Mouse (Mus musculus) cerebellum, adult 11-12 months (tissue): ENCODE results near the gene Slc22a18.
"Not testable (repeated sequence)": the region's sequence is repeated elsewhere in the genome, so short reads cannot be mapped to it uniquely, and the experiment has no call there.

Experiments used
- DNase-seq: peaks from one replicate; pipeline ENCODE4 v3.0.0; 2022

The Slc22a18 gene

GRCm38 (mm10) chr7:143505411-143505810 lies 31.9 kb downstream of the Slc22a18 start:
- no peak for DNase-seq

DNA sequence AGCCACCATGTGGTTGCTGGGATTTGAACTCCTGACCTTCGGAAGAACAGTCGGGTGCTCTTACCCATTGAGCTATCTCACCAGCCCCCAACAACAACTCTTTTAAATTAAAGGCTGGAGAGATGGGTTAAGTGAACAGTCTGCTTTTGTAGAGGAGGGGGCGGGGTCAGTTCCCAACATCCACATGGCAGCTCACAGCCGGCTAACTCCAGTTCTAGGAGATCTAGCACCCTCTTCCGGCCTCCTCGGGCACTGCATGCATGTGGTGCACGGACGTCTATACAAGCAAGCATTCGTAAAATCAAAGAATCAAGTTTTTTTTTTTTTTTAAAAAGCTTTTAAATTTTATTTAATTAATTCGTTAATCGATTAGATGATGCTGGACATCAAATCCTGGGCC lies 32.3 kb downstream of the Slc22a18 start:
- DNase-seq, result peak; percentile 14

DNA sequence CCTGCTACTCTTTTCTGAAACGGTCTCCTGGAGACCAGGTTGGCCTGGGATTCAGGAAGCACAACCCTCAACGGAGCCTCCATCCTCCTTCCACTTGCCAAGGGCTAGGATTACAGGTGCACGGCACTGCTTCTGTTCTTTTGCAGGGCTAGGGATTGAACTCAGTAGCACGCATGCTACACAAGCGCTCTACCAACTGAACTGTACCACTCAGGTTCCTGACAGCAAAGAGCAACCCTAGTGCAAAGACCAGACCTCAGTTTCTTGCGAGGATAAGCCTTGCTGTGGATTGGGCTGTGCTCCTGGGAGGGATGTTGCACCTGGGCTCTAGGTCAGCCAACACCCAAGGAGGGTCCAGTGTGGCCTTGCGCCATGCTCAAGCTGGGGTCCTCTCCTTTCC lies 32.7 kb downstream of the Slc22a18 start:
- DNase-seq, result no peak

DNA sequence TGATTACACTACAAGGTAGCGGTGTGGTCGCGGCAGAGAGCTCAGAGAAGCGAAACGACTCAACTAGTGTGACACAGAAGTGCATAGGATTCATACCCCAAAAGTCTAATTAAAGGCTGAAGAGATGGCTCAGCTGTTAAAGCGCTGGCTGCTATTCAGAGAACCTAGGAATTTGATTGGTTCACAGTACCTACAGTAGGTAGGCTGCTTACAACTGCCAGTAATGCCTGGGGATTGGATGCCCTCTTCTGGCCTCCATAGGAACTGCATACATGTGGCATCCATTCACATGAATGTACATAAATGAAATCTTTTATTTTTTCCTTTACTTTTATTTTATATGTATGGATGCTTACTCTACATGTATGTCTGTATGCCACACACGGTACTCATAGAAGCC lies 33.1 kb downstream of the Slc22a18 start:
- no peak for DNase-seq

DNA sequence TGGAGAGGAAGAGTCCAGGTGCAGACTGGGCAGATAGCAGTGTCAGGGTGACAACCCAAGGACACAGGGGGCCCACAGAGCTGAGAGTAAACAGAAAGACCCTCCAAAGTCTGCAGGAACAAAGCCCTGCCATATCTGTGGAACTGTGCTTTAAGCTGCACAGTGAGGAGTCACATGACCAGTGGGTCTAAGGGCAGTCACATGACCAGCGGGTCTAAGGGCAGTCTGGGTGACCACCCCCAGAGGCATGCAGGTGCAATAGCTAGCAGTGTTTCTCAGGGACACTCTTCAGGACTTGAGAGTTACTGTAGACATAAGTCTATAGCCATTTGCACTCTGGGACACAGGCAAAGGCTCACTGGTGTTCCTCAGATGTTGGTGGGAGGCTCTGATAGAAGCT lies 36.0 kb downstream of the Slc22a18 start:
- DNase-seq, result no peak

- no peak for DNase-seq
Measured at GRCm38 (mm10) chr7:143510593-143511334, 37.2 kb downstream of the Slc22a18 start.

- no peak for DNase-seq
Measured at GRCm38 (mm10) chr7:143511335-143511712, 37.8 kb downstream of the Slc22a18 start.

DNA sequence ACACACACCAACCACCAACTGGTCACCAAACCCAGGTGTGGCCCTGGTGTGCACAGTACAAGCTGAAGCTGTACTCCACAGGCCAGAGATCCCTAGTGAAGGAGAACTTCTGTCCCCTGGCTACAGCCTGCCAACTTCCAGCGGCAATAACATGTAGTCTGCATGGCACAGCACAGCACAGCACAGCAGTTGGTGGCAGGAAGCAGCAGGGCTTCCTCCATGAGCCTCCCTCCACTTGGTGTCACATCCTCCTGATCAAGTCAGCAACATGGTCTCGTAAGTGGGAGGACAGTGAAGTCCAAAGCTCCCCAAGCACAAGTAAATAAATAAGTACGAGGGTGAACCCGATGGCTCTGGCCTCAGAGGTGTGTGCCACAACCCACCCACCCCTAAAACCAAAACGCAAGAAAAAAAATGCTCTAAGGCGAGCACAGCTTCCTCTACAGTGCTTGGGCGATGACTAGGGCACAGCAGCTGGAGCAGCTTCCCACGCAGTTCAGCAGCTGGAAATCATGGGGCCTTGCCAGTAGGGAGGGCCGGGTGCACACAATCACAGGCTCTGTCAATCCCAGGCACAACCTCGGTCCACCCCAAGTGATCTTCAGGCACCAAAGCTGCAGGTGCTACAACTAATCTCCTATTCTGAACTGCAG lies 40.4 kb downstream of the Slc22a18 start:
- no peak for DNase-seq

DNA sequence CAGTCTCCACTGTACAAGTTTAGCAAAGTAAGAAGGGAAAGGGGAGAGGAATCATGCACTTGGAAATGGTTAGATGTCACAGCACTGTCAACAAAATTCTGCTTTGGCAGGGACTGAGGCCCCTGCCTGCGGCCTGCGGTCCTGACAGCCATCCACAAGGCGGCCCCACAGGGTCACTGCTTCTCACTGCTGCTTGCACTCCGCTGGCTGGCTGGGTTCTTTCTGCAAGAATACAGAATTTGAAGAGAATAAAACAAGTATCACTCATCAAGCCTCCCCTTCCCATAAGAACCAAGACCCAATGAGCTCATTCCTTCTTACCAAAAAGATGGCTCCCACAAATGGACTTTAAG lies 40.9 kb downstream of the Slc22a18 start:
- DNase-seq, result no peak

GRCm38 (mm10) chr7:143519333-143519732 lies 45.8 kb downstream of the Slc22a18 start:
- DNase-seq, result no peak

GRCm38 (mm10) chr7:143532410-143532809 lies 58.9 kb downstream of the Slc22a18 start:
- no peak for DNase-seq

GRCm38 (mm10) chr7:143533284-143533683 lies 59.7 kb downstream of the Slc22a18 start:
- no peak for DNase-seq

DNA sequence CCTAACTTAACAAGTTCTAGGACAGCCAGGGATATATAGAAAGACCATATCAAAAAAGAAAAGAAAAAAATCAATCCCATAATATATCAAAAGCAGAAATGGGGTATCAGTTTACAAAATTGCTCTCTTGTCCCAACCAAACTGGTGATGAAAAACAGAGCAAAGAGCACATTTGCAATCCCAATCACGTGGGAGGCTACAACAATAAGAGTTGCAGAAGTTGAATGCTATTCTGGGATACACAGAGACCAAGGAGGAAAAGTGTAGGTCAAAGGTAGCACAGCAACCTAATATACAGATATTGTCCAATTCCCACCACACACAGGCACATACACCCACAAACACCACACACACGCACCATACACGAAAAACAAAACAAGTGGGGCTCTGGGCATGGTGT lies 62.7 kb downstream of the Slc22a18 start:
- no peak for DNase-seq

DNA sequence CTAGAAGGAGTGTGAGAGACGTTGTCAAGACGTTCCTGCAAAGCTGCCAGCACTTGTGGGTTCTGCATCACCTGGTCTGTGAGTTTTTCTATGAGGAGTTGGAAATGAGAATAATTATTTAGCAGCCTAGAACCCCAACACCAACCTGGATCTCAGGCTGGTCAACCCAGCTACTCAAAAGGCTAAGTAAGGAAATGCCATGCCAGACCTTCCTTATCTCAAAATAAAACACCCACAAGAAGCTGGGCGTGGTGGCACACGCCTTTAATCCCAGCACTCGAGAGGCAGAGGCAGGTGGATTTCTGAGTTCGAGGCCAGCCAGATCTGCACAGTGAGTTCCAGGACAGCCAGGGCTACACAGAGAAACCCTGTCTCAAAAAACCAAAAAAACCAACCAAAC lies 64.7 kb downstream of the Slc22a18 start:
- not testable (repeated sequence) for DNase-seq

DNA sequence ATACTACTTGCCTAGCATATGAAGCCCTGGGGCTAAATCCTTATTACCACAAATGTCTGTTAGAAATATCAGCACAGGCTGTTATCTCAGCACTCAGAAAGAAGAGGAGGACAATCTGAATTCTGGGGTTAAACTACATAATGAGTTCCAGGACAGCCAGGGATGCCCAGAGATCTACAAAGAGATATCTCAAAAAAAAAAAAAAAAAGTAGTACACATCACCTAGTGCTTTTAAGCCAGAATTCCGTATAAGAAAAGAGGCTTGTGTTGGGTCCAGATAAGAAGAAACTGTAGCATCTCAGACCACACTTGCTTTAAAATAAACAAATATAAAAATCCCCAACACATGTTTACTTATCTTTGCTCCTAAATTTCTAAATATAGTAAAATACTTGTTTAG lies 65.1 kb downstream of the Slc22a18 start:
- DNase-seq, result no peak

DNA sequence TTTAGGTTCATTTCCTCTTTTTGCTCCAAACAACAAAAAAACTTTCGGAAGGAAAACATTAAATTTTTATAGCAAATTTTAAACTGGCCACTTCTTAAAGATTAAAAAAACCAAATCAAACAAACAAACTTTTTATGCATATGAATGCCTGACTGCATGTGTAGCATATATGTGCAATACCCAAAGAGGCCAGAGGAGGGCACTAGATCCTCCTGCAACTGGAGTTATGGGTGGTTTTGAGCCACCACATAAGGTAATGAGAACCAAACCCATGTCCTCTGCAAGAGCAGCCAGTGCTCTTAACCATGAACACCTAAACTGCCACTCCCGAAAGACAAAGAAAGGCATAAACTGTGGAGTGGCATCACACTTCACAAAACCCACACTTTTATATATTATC lies 70.8 kb downstream of the Slc22a18 start:
- no peak for DNase-seq

DNA sequence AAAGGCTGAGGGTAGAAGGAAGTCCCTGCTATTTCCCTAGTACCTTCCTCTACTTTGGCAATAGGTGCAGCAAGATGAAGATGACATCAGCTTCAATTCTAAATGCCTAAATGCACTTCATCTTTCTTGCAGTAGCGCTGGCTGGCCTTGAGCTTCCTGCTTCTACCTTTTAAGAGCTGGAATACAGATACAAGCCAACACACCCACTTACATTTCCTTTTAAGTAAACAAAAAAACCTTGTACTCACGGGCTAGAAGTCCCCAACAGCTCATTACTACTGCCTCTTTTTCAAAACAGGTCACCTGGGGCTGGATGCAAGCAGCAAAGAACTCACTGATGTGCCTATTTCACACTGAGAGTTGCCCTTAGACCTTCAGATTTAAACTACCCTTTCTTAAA lies 73.0 kb downstream of the Slc22a18 start:
- no peak for DNase-seq

- DNase-seq, result no peak
Measured at GRCm38 (mm10) chr7:143548231-143548961, 74.9 kb downstream of the Slc22a18 start.
